Mouse (Mus musculus): ENCODE measurements around the gene Prkag2.
"Not testable (repeated sequence)": the region's sequence is repeated elsewhere in the genome, so short reads cannot be mapped to it uniquely, and the experiment has no call there.

Prkag2 gene

DNA sequence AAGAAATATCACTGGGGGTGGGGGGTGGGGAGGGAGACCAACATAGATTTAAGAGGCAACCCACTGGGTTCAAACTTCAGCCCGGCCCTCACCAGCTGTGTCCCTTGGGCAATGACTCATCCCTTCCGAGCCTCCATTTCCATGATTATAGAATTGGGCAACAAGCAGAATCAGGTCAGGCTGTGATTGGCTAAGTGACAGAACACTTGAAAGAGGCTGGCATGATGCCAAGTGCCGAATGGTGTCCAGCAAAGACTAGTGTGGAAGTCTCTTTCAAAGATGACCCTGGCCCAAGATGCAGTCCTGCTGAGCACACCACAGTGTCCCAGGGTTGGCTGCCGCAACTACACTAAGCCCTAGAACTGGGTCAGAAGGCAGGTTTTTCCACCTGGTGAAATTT is 14.2 kb downstream of the Prkag2 start:
- peak; percentile 36 for DNase-seq (ENCODE audit: low read depth)

DNA sequence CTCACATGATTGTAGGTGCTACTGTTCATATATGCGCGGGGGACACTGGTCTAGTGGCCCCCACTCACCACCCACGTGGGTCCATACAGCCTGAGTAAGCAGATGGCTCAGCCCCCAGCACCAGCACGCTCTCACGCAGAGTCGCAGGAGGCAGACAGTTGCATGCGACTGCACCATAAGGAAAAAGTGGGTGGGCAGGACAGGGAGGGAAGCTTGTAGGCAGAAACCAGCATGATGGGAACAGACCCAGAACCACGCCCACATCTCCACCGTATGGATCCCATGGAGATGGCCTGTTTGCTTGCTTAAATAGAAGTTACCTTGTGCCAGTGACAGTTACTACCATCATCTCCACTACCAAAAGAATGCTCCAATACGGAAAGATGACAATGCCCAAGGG is 15.3 kb downstream of the Prkag2 start:
- no peak for DNase-seq (ENCODE audit: low read depth)

DNA sequence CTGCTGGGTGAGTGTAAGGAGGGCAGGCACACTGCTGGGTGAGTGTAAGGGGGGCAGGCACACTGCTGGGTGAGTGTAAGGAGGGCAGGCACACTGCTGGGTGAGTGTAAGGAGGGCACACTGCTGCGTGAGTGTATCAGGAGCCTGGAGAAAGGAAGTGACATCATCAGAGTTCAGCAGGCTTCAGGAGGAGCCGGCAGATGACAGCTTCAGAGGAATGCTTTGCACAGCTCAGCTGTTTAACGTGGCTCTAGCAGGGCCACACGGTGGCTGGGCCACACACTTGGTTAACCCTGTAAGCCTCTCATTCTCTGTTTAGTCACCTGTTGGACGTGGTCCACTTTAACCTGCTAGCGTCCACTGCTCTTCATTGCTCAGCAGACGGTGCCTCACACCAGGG is 16.6 kb downstream of the Prkag2 start:
- no peak for DNase-seq (ENCODE audit: low read depth)

DNA sequence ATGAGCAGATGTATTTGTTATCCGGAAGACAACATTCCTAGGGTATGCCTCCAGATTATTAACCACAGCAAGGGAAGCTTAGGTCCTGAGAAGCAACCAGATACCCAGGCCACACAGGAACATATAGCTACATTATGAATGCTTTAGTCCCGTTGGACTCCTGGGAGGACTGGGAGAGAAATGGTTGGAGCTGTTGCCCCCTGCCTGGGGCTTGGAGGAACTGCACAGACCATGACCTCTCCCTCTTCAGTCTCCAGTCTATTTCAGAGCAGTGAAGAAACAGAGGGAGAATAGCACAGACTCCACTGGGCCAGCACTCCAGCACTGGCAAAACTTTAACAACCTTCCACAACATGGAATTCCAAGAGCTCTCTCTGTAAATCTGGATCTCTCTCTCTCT is 17.9 kb downstream of the Prkag2 start:
- DNase-seq (ENCODE audit: low read depth), result no peak

DNA sequence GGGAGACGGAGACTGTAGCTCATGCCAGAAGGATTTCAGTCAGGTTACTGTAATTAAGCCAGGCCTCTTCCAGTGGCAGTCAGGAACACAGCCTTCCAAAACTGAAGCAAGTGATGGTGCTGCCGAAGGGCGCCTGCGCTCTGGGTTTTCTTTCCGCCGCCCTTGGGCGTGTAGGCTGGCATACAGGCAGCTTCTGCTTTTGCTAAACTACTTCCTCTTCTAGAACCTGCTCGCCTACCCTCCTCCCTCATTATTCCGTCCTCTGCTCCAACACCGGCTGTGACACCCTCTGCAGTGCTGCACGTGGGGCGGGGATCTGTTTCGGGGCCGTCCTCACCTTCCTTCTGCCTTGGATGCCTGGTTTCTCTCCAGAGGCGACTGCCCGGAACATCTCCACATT is 18.9 kb downstream of the Prkag2 start:
- no peak for DNase-seq (ENCODE audit: low read depth)

DNA sequence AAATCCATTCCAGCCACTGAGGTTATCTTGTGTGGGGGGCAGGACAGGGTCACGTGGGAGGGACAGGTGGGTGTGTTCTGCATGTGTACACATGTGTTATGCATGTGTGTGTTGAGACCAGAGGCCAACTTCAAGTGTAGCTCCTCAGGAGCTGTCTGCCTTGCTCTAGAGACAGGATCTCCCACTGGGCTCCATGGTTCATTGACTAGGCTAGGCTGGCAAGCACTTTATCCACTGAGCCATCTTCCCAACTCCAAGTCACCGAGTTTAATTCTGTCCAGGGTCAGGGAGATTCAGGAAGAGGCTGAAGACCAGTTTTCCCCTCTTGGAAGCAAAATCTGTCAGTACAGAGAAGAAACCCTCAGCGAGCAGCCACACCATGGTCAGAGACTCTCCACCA is 19.4 kb downstream of the Prkag2 start:
- no peak for DNase-seq (ENCODE audit: low read depth)

DNA sequence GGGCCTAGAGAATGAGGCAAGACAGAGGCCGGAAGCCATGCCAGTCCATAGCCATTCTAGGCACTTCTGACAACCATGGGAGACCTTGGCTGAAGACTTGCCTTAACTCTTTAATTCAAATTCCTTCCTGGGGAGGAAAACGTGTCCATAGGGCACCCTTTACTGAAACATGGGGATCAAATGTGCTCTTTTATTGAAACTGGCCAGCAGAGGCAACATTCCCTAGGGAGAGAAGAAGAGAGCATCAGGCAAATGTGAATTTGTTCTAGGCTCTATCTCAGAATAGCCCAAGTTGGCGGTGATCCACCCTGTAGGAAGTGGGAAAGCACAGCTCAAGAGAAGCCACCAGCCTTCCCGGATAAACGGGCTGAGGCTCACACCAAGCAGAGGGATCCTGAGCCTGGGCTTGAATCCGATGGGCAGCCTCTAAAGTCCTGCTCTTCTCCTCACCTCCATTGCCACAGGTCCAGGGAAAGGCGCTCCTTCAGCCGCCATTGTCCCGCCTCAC is 19.9 kb downstream of the Prkag2 start:
- no peak for DNase-seq (ENCODE audit: low read depth)

DNA sequence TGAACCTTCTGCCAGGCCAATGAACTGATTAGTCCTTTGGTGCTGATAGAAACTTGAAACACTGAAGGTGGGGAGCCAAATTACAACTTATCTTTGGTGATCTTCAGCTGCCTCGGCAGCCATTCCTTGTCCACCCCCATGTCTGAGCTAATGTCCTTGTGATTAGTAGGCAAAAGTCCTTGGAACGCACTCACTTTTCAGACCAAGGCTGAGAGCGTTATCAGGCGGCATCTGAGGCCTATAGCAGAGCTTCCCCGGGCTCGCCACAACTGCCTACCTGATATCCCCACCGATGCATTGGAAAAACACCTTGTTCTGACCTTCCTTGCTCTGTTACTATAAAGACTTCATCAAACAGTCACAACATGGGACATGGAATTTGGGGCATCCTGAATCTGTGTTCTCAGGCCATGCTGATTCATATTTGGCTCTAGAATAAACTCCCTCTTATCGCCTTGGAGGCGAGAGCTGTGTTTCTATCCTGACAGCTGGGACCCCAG is 20.6 kb downstream of the Prkag2 start:
- DNase-seq (ENCODE audit: low read depth), result no peak

DNA sequence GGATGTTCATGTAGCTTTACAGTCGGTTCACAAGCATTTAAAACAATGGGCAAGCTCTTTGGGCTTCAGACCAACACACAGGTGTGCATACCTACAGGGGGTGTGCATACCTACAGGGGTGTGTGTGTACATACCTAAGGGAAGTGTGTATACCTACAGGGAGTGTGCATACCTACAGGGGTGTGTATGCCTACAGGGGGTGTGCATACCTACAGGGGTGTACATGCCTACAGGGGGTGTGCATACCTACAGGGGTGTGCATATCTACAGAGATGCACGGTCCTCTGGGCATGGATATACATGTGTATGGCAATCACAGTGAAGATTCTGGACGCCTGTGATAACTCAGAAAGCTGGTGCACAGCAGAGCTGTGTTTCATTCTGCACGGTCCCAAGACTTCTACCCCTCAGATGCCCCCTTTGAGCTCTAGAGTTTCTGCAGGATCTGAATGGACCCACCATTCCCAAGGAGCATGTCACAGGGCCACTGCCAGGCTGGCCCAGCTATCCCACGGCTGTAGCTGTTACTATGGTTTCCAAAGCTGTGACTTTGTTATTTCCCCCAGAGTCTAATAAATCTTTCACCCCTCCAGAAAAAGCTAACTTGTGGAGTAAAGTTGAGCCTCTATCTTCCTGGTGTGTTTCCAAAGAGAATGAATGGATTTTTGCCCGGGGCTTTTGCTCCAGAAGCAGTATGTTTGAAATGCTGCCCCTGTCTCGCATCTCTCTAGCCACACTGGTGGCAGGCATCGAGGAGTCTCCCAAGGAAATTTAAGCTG is 22.4 kb downstream of the Prkag2 start:
- no peak for DNase-seq (ENCODE audit: low read depth)

DNA sequence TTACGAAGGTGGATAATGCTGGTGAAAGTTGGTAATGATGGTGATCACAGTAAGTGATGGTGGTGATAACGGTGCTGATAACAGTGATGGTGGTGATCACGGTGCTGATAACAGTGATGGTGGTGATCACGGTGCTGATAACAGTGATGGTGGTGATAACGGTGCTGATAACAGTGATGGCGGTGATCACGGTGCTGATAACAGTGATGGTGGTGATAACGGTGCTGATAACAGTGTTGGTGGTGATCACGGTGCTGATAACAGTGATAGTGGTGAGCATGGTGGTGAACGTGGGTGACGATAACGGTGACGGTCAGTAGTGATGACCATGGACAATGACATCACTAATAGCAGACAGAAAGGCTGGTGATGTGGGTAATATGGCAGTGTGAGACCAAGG is 23.2 kb downstream of the Prkag2 start:
- DNase-seq (ENCODE audit: low read depth), result not testable (repeated sequence)

DNA sequence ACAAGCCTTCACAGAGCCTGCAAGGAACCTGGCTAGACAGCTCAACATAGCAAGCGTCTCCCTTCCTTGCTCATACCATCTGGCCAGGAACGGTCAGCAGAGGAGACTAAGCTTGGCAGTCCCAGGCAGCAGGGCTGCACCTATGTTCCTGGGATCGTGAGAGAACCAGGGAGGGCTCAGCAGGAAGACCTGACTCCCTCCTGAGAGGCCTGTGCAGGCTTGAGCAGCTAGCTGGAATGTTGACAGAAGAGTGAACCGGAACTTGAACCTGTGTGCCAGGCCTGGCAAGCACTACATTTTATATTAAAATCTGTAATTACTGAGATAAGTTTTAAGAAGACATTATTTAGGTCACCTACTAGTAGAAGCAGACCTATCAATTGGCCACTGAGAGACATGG is 24.8 kb downstream of the Prkag2 start:
- DNase-seq (ENCODE audit: low read depth), result no peak

DNA sequence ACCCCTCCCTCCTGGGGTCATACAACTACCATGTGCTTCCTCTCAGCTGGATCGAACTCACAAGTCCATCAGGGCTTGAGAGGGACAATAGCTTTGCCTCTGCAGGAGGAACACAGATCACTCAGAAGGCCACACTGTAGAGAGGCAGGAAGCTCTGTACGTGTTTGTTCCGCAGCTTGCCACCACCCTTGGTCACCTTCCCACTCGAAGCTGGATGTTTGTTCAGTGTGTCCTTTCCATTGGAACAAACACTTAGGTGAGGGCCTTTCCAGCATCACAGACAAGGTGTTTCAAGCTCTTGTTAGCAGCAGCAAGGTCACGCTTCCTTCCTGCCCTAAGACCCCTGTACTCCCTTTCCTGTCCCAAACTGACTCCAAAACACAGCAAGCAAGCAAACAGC is 30.6 kb downstream of the Prkag2 start:
- DNase-seq (ENCODE audit: low read depth), result no peak

DNA sequence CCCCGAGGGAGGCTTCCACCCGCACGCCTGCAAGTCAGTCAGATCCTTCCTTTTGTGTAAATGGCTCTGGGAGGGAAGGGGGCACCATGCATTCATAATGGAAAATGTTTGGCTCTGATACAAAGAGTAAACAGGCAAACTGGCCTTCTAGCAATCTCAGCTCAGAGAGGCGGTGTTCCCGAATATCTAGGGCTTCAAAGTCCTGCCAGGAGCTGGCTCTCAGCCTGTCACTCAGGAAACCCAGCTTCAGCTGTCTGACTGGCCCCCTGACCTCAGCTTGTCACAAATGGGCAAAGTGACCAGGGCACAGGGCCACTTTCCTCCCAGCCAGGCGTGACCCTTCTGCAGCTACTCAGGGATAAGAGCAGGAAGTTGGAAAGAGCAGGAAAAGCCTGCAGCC is 33.3 kb downstream of the Prkag2 start:
- DNase-seq (ENCODE audit: low read depth), result no peak

DNA sequence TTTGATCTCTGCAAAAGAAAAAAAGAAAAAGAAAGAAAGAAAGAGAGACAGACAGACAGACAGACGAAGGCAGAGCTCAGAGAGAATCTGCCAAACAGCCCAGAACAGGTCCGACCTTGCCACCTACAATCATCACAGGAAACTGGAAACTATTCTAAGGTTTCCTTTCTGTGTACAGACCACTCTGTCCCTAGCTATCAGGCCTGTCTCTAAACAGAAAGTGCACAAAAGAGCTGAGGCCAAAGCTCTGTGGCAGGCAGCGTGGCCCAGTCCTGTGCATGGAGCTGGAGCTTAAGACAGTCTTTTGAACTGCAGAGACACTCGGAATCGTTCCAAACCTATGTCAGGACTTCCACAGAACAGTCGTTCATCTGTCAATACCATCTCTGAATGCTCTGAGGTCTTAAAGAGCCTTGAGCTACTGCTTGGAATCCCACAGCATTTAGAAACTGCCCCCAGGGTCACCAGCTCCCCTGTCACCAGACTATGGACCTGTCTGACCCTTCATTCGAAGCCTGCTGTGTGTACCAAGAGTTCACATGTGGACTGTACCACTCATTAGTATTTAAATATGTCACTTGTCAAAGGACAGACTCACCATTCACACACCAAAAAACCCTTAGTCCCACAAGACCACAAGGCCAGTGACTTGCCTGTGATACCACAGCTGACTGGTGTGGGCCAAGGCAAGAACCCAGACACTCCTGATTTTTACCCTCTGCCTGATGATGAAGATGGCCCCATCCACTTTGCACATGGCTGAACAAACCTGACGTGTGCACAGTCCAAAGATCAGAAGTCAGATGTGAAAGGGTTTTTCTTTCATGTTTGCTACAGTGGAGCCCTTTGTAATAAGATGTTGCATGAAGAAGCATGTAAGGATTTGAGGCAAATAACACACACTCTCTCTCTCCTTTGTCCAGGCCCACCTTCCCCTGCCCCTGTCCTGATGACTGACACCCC is 35.9 kb downstream of the Prkag2 start:
- DNase-seq (ENCODE audit: low read depth), result no peak

DNA sequence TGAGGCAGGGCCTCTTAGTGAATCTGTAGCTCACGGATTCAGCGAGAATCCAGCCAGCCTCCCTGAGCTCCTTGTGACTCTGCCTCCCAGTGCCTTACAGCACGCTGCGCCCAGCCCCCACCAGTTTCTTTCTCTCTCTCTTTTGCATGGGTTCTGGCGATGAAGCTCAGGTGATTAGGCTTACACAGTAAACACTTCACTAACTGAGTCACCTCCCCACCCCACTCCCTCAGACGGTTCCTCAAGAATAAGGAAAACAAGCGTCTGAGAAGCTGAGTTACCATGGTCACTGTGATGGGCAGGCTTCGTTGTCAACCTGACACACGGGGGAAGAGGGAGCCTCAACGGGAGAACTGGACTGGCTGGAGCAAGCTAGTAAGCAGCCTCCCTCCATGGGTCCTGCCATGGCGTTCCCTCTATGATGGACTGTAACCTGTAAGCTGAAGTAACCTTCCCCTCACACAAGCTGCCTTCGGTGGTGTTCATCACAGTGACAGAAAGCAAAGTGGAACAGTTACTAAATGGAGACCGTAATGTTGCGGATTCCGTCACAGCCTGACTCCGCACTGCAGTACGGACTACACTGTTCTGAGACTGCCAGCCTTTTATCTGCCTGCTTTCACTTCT is 37.8 kb downstream of the Prkag2 start:
- no peak for DNase-seq (ENCODE audit: low read depth)

DNA sequence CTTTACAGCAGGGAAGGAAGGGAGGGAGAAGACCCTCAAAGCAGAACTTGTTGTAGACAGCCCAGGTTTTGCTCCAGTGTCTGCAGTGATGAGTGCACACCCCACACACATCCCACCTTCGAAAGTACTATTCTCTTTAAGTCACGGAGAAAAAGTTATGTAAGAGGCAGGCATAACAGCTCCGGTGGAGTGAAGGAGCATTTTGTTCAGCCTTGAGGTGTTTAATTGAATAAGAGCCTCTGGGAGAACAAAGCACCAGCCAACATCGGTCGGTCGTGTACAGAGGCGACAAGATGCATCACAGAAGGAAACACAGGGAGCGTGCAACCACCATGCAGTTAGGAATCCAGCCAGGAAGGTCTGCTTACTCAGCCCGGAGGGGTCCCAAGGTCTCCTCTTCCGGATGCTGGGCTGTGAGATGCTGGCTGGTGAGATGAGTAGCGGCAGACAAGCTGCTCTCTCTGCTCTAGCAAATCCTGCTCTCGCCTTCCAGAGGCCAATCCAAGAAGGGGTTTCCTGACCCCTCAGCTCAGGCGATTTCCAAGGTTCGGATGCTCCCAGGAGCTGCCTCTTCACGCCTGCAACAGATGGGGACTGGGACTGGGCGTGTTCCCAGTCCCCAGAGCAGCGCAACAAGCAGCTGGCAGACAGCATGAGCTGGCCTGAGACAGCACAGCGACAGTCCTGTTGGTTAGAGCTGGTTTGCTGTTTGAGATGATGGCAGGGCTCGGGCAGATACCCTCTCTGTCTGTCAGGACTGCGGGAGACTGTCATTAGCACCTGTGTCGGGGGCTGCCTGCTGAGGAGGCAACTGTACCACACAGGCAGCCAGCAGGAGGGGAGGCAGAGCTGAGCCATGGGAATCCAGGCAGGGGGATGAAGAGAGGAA is 41.3 kb downstream of the Prkag2 start:
- DNase-seq (ENCODE audit: low read depth), result no peak

DNA sequence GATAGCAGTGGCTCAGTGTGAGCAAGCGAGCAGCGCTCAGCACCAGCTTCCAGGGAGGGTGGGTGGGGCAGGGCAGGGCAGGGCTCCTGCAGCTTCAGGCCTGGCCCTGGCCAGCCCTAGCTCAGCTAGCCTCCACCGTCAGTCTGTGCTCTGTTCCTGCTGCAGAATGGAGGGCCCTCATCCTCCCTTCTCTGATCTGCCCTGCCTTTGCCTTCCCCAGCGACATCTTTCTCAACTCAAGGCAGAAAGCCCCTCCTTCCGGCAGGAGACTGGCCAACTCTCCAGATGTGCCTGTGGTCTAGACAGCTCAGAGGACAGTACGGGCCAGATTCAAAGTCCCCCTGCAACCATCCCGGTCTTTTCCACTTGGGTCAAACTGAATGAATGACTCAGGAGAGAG is 42.0 kb downstream of the Prkag2 start:
- no peak for DNase-seq (ENCODE audit: low read depth)

DNA sequence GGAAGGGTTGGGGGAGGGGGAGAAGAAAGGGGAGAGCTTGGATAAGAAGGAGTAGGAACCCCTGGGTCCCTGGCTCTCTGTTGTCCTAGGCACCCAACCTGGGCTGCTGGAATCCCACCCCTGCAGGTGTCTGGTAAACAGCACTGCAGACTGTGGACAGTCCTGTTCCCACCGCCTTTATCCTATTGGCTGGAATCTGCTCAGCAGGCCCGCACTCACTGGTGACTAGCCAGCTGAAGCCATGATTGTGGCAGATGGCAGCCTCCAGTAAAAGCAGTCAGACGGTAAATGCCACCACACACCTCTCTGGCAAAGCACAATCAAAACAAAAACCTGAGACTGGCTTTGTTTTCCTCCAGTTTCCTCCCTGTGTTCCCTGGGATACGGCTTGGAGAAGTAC is 45.2 kb downstream of the Prkag2 start:
- no peak for DNase-seq (ENCODE audit: low read depth)

DNA sequence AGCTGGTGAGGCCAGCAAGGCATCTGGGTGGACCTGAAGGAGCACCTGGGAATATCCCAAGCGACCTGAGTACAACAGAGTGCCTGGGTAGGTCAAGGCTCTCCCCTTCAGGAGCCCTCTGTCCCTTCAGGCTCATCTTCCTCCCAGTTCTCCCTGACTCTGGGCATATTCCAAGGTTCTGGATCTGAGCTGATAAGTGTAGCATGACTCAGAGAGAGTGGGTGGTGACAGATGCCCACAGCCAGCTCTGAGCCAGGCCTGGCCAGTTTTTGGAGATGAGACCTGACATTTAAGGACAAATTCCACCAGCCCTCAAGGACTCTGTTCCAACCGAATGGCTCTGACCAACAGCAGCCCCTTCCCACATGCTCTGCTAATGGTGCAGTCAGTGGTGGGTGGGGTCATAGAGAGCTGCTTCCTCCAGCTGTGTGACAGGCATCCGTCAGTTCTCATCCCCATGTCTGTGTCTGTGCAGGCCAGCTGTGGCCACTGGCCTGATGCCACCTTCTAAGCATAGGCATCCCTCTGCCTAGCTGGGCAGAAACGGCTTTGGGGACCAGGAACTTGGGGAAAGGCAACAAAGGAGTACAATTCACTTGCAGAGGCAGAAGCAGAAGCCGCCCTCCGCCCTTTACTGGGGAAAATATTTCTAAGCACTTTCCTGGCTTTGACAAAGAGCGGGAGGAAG is 46.3 kb downstream of the Prkag2 start:
- no peak for DNase-seq (ENCODE audit: low read depth)

DNA sequence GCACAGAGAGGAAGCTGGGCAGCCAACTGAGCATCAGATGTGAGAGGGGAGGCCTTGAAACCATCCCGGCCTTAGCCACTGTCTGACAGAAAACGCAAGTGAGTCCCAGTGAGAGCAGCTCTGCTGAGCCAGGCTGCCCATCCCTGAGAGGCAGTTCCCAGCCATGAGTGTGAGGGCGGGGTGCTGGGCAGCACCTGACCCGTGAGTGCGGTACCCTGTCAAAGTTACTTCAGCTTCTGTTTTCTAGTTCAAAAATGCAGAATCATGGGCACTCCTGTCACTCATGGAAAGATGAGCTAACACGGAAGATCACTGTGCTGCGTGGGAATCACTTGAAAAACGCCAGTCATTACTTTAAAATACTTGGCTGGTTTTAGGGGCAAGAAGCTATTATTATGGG is 49.6 kb downstream of the Prkag2 start:
- no peak for DNase-seq (ENCODE audit: low read depth)

DNA sequence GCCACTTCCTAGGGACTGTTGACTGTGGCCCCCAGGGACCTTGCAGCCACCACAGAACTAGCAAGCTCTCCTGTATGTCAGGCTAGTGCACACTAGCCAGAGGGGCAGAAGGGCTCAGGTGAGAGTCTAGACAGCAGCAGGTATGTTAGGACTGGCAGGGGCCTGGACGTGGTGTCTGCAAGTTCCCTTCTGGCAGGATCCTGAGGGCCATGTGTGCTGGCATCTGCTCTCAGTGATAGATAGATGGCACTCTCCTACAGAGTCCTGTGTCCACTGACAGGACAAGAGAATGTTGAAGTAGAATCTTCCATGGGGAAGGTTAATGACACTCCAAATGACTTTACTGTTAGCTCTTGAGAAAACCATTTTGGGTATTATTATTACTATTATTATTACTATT is 52.8 kb downstream of the Prkag2 start:
- no peak for DNase-seq (ENCODE audit: low read depth)
